Mouse (Mus musculus): ENCODE measurements around the gene Stac2. TPM values are rescaled to one million over a fixed set of nuclear protein-coding genes. Genes with fewer than 3 reads are reported as not detected.

Stac2 gene
- not detected in 2 replicates for total RNA-seq (2015)
- not detected in 2 replicates for total RNA-seq (2017)

GRCm38 (mm10) chr11:98052989-98053834 is at the start of gene Stac2:
Gene Stac2 (minus strand): TSS chr11:98053462.
- peak; percentile 54; the same call in 1 of the 2 replicates for ATAC-seq (replicated peaks; ENCODE audit: poor library complexity)

DNA sequence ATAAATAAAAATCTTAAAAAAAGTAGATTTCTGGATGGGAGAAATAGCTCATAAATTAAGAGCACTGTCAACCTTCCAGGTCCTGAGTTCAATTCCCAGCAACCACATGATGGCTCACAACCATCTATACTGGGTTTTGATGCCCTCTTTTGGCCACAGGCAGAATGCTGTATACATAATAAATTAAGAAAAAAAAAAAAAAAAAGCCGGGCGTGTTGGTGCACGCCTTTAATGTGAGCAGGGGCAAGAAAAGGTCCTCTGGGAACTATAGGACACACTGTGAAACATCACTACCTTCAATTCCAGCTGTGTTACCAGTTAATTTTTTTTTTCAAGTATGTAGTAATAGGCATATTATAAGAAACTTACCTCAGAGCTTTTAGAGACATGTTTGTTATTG is 48.1 kb upstream of the Stac2 start:
- no peak for ATAC-seq (replicated peaks; ENCODE audit: poor library complexity)

DNA sequence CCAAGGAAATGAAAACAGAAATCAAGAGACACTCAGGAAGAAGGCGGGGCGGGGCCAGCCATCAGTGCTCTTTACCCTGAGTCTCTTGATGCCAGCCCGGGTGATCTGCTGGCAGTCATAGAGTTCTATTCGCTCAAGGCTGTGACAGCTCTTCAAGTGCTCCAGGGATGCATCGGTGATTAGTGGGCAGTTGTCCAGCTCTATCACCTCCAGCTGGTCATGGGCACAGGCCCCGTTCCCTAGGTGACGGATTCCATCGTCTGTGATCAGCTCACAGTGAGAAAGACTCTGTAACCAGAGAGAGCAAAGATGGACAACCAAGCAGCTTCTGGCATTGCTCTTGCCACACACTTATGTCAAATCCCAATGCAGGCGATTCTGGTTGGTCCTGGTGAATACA is 37.3 kb upstream of the Stac2 start:
- ATAC-seq (replicated peaks; ENCODE audit: poor library complexity): no peak

- peak; percentile 50; the same call in 1 of the 2 replicates for ATAC-seq (replicated peaks; ENCODE audit: poor library complexity)
Measured at GRCm38 (mm10) chr11:98088224-98088623, 35.0 kb upstream of the Stac2 start.

DNA sequence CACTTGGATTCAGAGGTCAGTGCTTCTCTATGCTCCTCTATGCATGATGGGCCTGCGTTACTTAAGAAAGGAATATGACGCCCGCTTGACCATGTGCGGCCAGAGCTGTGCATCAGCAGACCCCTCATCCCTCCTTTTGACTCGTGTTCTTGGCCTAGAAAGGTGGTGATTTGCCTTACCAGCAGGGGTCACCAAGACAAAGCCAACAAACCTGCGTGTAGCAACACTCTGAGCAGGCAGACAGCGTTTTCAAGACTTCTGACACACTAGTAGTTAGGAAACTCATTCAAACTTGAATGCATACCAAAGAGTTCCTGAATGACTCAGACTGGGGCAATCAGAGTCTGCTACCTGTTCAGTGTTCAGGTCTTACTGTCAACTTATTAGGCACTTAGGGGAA is 33.3 kb upstream of the Stac2 start:
- no peak for ATAC-seq (replicated peaks; ENCODE audit: poor library complexity)

GRCm38 (mm10) chr11:98086141-98086540 is 32.9 kb upstream of the Stac2 start:
- no peak for ATAC-seq (replicated peaks; ENCODE audit: poor library complexity)

DNA sequence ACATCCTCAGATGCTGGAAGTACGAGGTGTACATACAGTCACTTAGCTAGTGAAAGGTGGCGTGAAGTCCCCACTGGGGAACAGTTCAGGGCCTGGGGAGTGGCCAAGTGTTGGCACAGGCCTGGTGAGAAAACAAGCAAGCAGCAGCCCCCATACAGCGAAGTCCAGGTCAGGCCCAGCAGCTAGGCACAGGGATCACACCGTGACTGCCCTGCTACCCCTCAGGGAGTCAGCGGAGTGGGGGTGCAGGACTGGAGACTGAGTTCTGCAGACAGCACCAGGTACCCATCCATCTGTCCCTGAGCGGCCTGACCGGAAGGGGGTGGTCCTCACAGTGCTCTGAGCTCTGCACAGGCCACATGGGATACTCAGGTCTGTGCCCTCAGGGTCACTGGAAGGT is 29.5 kb upstream of the Stac2 start:
- no peak for ATAC-seq (replicated peaks; ENCODE audit: poor library complexity)

GRCm38 (mm10) chr11:98080450-98080849 is 27.2 kb upstream of the Stac2 start:
- no peak for ATAC-seq (replicated peaks; ENCODE audit: poor library complexity)

DNA sequence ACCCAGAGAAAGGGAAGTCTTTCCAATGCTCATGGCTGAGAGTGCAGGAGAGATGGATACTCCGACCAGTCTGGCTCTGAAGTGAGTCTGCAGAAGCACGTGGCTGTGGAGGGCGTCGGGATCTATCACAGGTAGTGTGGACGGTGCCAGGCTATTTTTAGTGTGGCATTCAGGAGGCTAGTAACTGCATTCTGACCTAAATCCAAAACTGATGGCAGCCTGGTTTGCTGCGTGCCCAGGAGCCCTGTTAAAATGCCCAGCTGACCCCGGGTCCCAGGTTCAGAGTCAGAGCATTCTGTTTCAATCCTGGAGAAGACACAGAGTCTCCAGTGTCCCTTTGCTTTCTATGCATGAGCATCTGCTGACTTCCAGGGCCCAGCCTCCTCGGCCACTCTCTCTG is 23.8 kb upstream of the Stac2 start:
- no peak for ATAC-seq (replicated peaks; ENCODE audit: poor library complexity)

- peak; percentile 85 for ATAC-seq (replicated peaks; ENCODE audit: poor library complexity)
Measured at GRCm38 (mm10) chr11:98075195-98075808, 22.0 kb upstream of the Stac2 start.

DNA sequence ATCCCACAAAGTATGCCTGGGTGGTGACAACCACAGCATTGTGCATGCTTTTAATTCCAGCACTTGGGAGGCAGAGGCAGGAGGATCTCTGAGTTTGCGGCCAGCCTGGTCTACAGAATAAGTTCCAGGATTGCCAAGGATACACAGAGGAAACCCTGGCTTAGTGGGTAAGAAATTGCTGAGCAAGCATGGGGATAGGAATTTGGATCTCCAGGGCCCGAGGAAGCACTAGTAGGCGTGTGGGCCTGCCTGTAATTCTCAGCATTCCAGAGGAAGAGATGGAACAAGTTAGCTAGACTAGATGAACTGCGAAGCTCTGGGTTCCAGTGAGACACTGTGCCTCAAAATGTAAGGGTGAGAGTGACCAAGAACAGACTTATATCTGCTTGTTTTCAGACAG is 20.2 kb upstream of the Stac2 start:
- no peak for ATAC-seq (replicated peaks; ENCODE audit: poor library complexity)

DNA sequence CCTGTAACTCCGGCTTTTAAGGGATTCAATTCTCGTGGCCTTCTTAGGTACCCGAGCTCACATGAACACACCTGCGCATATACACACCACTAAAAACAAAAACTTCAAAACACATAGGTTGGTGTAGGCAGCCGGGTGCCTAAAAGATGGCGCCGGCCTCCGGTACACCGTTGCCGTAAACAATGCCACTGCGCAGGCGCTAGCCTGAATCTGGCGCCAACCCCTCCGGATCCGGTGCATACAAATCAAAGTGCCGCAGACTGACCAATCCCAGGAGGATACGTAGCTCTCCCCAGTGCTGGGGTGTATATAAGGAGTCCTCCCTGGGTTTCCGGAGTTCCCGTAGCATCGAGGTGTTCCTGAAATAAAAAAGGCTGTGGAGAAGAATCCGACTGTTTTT is 14.0 kb upstream of the Stac2 start:
- ATAC-seq (replicated peaks; ENCODE audit: poor library complexity): no peak

- ATAC-seq (replicated peaks; ENCODE audit: poor library complexity): no peak
Measured at GRCm38 (mm10) chr11:98066201-98066600, 12.9 kb upstream of the Stac2 start.

DNA sequence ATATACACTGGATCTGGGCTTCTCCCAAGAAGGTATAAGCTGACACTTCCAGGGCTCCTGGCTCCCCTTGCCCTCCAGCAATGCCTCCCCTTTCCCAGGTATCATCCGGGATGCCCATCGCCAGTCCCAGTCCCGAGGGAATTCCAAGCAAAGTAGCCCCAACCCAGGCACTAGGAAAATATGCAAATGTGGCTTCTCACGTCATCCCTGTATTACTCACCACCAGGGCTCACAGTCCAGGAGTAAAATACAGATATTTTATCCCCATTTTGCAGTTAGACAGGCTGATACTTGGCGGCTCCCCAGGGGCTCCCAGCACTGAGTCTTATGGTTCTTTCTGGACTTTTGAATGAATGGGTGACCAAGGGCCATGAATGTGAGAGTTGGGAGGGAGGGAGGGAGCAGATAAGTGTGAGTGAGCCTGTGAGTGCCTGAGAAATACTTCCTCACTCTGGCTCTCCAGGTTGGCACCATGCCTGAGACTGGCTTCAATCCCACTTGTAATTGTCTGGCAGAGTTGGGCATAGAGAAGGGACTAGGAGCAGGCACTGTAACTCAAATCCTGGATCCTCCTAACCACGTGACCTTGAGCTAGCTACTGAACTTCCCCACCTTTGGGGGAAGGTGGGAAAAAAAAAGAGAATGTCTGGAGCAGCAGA is 8.8 kb upstream of the Stac2 start:
- no peak for ATAC-seq (replicated peaks; ENCODE audit: poor library complexity)

DNA sequence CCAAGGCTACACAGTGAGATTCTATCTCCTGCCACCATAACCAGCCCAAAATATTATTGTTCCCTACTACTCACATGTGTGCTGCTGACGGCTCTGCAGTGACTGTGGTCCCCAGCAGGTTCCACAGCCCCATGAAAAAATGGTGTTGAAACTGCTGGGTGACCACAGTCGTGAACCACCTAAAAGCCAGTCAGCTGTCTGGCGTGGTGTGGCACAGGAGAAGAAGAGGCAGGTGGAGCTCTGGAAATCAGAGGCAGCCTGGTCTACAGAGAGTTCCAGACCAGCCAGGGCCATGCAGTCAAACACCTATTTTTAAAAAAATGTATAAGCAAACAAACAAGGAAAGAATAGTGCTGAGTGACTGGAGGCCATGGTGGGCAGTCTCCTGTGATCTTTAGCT is 8.2 kb upstream of the Stac2 start:
- ATAC-seq (replicated peaks; ENCODE audit: poor library complexity): no peak

- no peak for ATAC-seq (replicated peaks; ENCODE audit: poor library complexity)
Measured at GRCm38 (mm10) chr11:98060104-98060692, 6.9 kb upstream of the Stac2 start.

- no peak for ATAC-seq (replicated peaks; ENCODE audit: poor library complexity)
Measured at GRCm38 (mm10) chr11:98059662-98060061, 6.4 kb upstream of the Stac2 start.

DNA sequence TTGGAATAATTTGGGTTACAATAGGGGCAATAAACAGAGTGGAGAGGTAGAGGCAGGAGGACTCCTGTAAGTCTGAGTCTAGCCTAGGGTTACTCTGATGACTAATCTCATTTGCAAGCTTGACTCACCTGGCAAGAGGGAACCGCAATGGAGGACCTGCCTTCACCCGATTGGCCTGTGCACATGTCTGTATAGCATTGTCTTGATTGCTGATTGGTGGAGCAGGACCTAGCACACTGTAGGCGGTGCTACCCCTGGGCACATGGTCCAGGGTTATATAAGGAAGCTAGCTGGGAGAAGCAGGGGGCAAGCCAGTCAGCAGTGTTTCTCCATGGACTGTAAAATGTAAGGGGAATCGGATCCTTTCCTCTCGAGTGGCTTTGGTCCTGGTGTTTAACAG is 4.7 kb upstream of the Stac2 start:
- peak; percentile 55 for ATAC-seq (replicated peaks; ENCODE audit: poor library complexity)

DNA sequence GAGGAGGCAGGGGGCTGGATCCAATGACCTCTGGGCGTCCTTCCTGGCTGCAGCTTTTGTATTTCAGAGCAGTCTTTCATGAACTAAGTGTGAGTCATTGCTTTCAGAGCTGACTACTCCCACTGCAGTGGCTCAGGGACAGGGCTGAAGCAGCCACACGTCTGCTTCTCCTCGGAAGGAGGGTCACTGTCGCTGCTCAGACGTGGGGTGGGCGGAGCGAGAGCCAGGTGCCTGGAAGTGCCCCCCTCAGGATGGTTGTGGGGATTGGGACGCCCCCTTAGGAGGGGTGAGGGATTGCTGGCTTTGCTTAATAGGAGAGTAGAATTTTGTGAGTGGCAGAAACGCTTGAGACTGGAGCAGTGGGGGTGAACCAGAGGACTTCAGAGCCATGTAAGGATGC is 4.2 kb upstream of the Stac2 start:
- no peak for ATAC-seq (replicated peaks; ENCODE audit: poor library complexity)

DNA sequence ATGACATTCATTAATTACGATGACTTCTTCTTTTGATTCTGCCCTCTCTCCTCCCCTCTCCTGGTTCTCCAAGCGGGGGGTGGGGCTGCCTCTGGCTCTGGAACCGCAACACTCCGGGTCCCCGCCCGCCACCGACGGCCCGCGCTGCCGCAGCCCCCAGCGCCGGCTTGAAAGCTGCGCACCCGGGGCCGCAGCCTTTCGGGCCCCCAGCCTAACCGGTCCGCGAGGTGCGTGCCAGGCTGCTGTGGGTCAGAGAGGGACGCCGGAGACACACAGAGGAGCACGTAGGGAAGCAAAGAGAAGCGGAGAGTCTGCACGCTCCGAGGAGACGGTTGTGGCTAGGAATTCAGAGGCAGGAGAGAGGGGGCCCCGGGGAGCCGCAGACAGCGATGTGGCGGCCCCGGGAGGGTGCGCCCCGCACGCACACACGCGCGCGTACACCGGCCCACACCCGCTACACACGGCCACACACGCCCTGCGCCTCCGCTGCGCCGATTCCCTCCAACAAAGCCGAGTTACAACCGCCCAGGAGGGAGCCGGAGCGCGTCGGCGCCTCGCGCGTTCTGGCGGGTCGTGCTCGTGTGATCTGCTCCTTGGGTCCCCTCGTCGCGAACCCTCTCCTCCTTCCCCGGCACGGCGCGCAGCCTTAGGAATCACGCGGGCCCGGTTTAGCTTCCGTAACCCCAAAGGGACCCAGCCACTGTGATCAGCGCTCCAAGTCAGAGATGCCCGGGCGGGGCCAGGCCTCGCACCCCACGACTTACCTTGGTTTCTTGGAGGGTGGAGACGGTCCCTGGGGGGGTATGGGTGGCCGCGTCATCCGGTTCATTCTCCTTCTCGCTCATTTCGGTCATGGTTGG is 903 bp downstream of the Stac2 start:
- ATAC-seq (replicated peaks; ENCODE audit: poor library complexity): no peak

Measured in megakaryocyte progenitor cell, adult 5-6 weeks (primary cell).